Mouse (Mus musculus): Measurements from ENCODE around the gene Syt12.

Gene Syt12

DNA sequence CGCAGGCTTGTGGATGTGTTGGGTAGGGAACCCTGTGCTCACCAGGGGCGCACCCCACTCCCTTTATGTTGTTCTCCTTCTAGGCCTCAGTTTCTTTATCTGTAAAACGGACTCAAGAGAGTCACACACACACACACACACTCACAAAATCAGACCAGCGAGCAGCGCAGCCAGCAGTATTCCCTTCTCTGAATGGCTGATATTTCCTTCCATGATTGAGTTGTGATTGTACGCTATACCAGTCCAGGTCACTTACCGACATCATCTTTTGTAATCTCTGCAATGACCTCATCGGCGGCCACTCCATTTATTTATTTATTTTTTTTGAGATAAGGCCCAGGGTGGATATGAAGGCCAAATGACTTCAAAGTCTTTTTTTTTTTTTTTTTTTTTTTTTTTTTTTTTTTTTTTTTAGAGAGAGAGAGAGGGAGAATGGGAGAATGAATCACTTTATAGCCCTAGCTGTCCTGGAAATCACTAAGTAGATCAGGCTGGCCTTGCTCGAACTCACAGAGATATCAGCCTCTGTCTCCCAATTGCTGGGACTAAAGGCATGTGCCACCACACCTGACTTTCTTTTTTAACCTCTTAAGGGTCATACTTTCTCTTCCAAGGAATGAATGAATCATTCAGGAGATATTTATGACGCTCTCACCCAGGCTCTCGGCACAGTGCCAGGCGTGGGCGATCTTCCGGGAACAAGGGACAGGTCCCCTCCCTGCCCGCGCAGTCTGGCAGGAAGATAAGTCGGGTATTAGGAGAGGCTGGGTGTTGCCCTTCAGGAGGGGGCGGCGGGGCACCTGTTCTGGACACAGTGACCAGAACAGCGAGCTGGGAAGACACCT lies at the start of gene Syt12:
Gene Syt12, minus strand, starts transcription at position 103 of the 845 bp plus-strand sequence.
- DNase-seq (ENCODE audit: low spot score) = peak; percentile 86

DNA sequence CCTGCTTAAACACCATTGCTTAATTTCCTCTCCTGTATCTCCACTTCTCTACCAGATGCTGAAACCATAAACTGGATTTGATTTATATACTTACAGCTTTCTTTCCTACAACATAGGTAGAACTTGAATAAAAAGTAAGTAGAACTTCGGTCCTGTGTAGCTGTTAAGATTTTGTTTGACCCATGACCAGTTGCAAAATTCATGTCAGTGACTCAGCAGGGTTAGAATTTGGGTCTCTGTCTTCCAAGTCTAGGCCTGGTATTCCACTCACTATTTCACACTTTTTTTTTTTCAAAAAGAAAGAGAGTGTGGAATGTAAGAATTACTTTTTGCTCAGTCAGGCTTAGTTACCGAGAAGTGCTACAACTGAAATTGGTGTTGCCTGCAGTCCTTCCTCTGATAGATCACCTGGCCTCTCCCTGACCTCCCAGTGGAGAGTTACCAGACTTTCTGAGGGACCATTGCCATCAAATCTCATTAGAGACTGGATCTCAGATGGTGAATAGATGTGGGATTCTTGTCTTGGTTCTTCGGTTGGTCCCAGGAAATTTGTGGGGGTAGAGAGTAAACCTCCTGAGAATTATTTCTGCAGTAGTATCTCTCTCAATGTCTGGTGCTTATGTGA lies 44.3 kb upstream of the Syt12 start:
- DNase-seq (ENCODE audit: low spot score) = no peak

DNA sequence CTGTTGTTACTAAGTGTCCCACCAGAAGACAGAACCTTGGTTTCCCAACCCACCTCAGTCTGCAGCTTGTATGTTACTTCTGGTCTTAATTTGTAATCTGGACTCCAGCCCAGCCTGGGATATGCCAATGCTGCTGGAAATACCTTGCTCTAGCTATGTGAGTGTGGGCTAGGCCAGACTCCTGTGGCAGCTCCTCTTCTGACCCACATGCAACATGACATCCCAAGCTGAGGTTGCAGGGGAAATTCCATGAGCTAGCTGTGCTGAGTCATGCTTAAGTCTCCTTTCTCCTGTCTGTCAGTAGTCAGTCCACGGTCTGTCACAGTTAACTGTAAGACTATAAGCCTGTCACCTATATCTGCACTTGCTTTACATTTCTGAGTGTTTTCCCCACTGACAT lies 40.2 kb upstream of the Syt12 start:
- DNase-seq (ENCODE audit: low spot score) = no peak

DNA sequence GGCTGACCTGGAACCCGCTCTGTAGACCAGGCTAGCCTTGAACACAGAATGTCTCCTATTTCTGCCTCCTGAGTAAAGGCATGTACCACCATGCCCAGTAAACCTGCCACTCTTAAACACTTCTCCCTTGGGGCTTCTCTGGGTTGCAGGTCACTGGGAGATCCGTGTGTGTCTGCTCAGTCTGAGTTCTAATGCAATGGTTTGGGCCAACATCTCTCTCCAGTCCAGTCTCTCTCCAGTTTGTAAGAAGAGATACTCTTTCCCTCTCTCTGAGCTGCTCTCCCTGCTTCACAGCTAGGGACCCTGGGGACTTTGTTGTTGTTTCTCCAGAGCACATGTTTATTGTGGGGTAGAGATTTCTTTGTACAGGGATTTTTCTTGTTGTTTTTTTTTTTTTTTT lies 39.0 kb upstream of the Syt12 start:
- DNase-seq (ENCODE audit: low spot score) = no peak

DNA sequence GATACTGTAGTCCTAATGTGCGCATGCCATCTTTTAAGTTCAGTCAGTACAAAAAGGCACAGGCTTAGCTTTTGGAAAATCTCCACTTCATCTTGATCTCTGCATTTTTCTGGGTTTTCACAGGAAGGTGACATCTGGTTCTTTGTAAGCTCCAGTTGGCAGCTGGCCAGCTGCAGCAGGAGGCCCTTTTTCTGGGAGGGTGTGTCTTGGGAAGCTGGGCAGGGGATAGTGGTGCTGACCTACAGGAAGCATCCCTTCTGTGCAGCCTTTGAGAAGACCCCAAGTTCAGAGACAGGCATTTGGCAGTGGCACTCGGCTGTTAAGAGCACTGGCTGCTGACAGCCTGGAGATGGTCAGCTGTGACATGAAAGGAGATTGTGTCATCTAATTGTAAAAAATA lies 38.5 kb upstream of the Syt12 start:
- DNase-seq (ENCODE audit: low spot score) = no peak

DNA sequence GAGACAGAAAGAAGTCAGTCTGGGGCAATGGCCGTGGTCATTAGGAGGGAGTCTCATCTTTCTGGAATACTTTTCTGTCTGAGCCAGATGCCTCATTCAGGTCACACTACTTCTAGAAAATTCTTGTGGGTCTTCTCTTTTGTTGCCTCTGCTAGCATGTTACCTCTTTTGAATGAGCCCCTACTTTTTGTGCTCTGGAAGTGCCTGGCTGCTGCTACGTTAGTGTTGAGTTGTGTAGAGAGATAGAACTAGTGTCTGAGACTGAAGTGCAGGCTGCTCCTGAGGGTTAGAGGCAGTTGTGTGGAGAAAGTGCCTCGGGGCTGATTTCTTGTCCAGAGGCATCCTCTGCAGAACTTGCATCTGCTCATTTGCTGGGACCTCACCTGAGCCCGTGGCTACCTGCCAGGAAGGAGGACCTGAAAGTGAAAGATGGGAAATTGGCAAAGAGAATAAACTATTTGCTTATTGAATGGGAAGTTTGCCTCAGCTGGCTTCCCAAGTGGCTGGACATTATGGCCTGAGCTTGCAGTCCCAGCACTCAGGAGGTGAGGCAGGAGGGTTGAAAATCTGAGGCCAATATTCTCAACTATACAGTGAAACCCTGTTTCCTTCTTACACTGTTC lies 36.1 kb upstream of the Syt12 start:
- no peak for DNase-seq (ENCODE audit: low spot score)

DNA sequence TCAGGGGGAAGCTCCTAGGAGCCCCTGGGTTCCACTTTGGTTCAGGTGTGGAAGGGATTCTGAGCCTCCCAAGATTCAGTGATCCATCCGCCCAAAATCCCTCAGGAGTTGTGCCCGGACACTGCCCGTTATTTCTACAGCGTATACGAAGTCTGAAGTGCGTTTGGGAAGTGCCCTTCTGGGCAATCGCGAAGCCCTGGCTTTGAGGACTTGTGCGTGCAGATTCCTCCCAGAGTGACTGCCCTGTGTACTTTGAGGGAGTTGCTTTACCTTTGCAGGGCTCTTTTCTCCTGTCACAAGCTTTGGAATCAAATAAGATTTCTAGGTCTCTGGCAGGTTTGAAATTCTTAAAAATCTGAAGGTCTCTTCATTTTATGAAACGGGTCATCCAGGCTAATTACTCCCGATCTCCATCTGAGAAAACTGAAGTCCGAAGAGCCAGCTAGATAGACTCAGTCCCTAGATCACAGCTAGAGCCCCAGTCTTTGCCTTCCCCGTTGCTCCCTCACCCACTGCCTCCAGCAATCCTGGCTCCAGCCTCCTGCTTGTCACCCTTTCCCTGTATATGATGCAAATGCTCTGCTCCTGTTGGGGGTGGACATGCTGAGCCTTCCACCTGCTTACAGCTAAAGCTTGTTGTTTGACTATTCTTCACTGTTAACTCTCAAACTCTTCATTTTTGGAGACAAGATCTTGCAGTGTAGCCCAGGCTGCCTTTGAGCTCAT lies 34.0 kb upstream of the Syt12 start:
- DNase-seq (ENCODE audit: low spot score) = no peak

DNA sequence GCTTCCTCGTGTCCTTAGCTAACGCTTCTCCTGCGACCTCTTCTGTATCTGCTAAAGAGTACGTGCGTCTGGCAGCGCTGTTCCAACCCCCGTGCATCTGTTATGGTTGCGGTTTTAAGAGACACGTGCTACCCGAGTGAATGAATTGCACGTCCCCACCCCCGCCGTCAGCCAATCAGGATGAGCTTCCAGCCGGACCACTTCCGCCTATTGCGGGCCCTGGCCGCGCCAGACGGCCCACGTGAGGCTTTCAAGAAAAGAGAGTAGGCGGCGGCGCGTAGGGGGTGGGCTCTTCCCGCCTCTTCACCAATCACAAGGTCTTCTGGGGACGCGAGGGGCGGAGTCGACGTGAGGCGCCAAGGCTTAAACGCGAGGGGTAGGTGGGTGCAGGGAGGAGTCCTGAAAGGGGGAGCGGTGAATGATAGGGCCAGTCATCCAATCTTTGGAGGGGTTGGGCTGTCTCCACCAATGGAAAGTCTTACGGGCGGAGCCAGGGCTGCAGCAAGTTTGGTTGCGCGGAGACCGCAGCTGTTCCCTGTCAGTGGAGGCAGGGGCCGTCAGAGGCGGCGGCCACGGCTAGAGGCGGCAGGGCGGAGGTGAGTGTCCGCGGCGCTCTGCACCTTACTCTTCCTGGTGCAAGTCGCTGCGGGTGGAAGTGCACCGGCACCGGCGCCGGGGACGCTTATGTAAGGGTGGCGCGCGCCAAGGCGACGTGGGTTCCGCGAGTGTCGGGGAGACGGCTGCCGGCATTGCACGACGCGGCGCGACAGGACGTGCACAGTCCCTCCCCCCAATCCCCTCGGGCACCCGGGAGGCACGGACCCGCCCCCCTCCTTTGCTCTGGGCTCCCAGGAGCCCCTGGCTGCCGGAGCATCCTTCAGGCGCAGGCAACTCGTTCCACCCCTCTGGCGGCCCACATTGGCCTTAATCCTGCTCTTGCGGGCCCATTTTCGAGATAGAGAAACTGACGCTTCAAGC lies 33.0 kb upstream of the Syt12 start, which contains the start of gene Pcx:
Gene Pcx, plus strand, starts transcription at position 487 of the 978 bp plus-strand sequence.
- peak; percentile 98 for DNase-seq (ENCODE audit: low spot score)

DNA sequence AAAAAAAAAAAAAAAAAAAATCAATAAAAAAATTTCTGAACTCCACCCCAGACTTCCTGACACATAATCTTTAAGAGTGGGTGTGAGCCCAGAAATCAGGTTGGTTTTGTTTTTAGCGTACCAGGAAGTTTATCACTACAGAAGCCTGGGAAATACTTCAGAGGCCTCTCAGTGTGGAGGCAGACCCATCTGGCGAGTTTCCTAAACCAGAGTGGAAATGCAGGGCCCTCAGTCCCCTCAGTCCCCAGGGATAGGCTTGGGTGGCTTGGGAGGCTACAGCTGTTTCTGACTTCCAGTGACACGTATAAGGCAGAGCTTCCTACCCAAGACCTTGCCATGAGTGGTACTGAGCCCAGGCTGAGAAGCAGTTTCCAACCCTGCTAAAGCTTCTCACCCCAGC lies 30.5 kb upstream of the Syt12 start:
- DNase-seq (ENCODE audit: low spot score) = no peak

DNA sequence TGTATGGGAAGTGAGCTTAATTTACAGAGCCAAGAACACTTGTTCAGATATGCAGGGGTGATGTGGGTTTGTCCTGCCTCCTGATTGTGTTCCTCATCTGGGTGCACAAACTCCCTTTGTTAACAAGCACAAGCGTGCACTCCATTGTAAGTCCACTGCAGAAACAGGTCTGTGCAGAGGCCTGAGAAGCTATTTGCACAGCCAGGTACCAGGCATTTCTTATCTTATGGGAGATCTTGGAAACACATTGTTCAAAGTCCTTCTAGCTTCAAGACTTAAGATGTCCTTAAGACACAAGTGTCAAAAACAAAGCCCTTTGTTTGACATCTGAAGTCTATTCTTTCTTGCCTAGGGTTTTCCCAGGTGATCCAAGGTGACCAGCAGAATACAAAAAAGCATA lies 27.6 kb upstream of the Syt12 start:
- DNase-seq (ENCODE audit: low spot score) = no peak

DNA sequence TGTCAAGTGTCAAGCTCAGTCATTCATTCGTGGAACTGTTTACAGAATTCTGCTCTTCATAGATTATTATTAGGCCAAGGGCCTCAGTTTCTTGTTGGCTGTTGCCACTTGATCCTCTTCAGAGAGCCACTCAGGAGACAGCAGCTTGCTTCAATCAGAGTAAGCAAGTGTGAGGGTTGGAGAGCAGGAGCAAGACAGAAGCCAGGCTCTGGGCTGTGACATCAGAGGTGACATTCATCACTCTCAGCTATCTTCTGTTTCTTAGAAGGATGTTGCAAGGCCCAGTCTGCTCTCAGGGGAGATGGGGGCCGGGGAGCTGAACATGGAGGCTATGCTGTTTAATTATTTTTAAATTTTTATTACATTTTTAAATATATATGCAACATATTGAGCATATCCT lies 25.5 kb upstream of the Syt12 start:
- no peak for DNase-seq (ENCODE audit: low spot score)

DNA sequence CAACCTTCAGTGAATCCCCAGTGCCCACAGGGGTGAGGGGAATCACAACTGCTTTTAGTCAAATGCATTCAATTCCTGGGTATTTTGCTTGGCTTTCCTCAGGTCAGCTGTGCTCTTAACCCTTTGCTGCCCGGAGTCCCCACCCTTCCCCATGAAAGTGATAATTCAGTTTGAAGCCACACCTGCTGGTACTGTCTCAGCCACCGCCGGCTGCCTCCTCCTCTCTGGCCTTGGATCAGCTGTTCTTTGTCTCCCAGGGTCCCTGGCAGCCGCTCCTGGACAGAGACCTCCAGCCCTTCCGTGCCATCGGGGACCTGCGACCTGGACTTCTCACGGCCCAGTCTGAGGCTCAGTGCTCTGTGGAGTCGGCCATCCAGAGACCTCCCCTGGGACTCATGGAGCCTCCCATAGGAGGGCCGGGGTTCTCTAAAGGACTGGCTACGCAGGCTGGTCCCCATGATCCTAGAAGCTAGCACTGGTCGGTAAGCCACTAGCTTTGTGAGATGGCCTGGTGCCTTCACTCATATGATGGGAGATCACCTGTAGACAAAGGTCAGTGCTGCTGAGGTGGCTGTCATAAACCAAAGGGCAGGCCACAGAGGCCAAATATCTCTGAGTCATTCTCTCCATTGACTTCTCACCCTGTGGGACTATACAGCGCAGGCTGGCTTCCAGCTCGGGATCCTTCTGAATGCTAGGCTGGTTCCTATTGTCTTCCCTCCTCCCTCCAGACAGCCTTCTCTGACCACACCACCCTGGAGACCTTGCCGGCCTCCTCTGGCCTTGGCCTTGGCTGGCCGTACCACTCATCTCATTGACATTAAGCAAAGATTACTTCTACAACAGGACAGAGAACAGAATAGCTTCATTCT lies 21.1 kb upstream of the Syt12 start, which contains the start of gene 2010003K11Rik:
Gene 2010003K11Rik, minus strand, starts transcription at position 522 of the 872 bp plus-strand sequence.
- peak; percentile 71 for DNase-seq (ENCODE audit: low spot score)

DNA sequence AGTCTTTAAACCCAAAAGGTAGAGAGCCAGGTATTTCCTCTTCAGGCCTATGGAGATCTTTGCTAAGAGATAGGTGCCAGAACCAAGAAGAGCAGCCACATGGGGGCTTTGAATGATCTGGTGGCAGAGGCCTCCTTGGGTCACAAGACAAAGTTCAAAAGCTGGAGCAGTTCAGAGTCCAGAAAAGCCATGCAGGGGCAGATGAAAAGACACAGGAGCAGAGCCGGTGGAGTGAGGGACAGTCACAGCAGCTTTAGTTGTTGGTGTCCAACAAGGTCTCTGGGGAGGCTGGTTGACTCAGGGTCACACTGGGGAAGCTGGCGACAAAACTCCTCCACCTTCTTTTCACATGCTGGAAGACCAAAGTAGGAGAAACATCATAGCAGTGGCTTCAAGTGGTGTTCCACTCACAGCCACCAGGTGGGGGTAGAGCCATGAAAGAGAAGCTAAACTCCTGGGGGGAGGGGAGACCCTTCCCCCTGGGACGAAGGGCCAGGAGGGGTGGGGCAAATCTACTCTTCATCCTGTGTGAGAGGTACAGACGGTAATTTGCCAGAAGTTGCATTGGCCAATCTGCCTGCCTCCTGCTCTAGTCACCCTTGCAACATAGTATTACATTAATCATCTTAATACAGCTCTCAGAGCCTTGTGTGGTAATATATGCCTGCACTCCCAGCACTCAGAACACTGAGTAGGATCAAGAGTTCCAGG lies 20.2 kb upstream of the Syt12 start:
- DNase-seq (ENCODE audit: low spot score) = peak; percentile 93

DNA sequence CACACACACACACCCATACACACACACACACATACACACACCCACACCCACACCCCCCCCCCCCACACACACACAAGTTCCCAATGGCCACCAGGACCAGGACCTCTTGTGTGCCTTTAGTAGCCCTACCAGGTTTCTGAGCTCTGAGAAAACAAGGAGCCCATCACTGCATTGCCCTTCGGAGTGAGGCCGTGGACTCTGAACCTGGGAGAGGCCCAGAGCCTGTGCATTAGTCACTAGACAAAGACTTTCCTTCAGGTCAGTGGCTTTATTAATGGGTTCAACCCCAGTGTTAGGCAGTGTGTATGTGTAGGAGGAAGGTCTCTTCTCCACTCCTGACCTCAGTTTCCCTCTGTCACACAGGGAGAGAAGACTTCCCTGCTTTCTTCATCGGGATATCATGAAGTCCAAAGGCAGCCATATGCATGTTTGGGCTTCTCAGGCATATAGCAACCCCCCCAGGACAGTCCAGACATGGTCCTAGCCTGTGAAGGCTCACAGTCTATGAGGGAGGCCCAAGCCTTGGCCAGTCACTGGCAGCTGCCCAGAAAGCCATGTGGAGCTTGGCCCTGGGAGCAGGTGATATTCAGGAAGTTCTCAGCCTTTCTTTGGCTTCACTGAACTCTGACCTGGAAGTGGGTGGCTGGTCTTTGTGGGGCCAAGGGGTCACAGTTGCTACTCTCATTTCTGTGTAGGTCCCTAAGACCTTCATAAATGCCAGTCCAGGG lies 19.5 kb upstream of the Syt12 start:
- no peak for DNase-seq (ENCODE audit: low spot score)

DNA sequence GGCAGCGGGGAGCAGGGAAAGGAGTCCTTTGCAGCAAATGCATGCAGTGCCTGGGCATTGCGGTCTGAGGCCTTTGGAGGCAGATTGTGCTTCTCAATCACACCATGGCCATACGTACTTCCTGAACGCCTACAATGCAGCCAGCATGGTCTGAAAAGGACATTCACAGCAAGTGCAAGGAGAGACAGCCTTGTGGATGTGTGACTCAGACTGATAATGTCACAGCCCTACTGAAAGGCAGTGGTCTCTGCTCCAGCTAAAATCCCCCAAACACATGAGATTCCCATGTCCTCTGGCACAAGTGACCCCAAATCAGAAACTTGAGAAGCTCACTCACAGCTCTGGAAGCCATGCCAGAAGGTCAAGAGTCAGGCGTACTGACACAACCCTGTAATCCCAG lies 18.6 kb upstream of the Syt12 start:
- DNase-seq (ENCODE audit: low spot score) = no peak

DNA sequence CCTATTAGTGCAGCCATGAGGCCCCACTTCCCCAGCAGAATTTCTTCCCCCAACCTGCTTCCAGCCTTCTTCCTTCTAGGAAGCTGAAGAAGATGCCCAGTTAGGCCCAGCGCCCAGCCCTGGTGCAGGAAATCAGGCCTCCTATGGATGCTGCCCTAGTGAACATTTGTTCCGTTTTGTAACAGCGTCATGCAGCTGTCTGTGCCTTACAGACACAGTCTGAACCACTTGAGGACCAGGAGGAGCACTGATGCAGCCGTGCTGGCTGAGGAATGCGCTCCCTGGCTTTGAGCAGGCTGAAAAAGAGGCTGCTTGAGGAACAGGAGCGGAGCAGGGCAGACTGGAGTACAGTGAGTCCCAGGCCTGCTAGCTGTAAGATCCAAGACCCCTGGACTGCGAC lies 17.5 kb upstream of the Syt12 start:
- DNase-seq (ENCODE audit: low spot score) = no peak

DNA sequence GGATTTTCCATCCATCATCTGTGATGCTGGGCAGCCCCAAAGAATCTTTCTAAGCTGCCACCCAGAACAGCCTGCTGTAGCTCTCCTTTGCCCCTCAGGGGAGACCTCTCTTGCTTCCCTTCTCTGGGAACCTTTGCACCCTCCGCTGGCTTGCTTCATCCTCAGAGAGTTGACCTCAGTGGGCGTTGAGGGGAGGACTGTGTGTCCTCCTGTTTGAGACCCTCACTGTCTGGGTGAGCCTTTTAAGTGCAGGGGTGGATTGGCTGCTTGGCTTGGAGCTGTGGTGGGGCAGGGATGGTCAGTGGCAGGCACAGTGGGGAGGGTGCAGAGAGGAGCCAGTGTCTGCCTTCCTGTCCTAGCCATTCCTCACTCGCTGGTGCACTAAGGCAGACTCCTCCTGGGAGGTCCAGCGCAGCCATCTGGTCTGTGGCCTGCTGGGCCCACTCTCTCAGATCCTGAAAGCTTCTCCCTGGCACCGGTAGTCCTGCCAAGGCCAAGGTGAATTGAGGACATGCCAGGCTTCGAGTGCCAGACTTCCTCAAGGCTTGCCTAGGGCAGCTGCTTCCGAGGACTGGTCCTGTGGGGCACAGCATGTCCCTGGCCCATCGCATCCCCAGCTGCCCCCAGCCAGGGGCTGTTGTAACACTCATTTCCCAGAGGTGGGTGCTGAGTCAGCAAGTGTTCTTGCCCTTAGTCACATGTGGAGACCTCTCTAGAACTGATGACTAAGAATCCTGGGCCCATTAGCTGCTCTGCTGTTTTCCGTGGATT lies 15.5 kb upstream of the Syt12 start:
- peak; percentile 56 for DNase-seq (ENCODE audit: low spot score)

DNA sequence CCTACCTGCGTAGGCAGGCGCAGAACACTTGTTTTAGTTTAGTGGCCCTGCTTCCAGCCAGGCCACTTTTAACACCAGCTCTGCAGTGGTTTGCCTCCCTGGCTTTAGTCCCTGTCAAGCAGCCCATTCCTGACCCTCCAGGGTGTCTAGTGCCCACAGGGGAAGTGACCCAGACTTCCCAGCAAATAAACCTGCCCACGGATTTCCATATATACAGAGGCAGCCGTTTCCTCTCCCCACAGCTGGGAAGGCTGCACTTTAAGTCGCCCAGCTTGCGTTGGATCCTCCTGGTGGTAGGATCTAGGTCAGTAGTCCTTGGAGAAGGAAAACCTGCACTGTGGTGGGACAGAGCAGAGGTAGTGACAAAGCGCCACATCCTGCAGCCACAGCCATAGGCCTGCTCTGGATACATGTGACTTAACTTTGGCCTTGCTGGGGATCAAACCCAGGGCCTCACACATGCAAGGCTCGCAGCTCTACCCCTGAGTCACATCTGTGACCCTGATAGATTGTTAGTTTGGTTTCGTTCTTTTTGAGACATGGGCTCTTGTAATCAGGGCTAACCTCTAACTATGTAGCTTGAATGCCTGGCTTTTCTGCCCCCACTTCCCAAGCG lies 13.9 kb upstream of the Syt12 start:
- no peak for DNase-seq (ENCODE audit: low spot score)

All from testis, postnatal 10 days (tissue).